In the genomic region with DNA sequence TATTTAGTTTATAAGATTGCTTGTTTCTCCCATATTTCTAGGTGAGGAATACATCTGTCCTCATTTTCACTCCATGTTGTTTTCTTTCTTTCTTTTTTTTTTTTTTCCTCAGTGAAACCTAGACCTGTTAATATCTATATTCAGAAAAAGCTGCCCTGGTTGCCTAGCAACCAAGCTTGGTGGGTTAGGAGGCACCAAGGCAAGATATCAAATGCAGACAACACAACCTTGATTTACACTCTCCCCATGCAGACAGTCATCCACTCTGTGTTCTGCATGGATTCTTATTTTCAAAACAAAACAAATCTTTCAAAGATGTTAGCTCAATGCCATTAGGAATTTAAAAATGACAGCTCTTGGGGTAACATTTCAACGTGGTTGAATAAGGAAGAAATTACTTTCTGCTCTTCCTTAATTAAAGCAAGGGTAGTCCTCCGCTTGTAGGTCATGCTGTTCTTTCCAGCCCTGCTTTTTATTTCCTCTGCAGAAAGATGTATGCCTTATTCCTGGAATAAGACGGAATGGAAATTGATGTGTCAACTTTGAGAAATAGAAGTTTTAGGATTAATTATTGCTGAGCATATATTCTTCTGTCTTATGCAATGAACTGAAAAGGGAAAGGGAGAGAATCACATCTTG, we compare ENCODE assay signal across 16 mouse cellular contexts.
A peak's percentile ranks its signal among the peaks of the same experiment; 100 is the strongest.
DNase-seq lines count a peak whose midpoint lies in the region; ATAC-seq and TF ChIP-seq lines count a peak whose summit lies in the region.
"Had no signal": no experiment of that assay in that cellular context is flagged by ENCODE, and none has a peak within 500 bp of the region (broad histone marks: within the 10 kb centered on the region; RNA-seq: fewer than 3 reads in every experiment).

No protein-coding gene starts in this region.

- no peaks in the 10 kb centered on the region for H3K36me3 ChIP-seq in forebrain, embryonic 12.5 days (replicated peaks)
- no peaks in the 10 kb centered on the region for H3K36me3 ChIP-seq in forebrain, embryonic 11.5 days (ENCODE audit: control insufficient read depth, insufficient read depth, low read length)
- H3K36me3 ChIP-seq in forebrain, embryonic 14.5 days (ENCODE audit: control insufficient read depth, insufficient read depth, low read length) = no peaks in the 10 kb centered on the region
- no peaks in the 10 kb centered on the region for H3K36me3 ChIP-seq in midbrain, postnatal 0 days (ENCODE audit: insufficient read depth, low read length)
- H3K36me3 ChIP-seq: kidney, embryonic 15.5 days had no signal

- TF ChIP-seq CTCF in midbrain, postnatal 0 days (IDR thresholded peaks at IDR 0.05) = no peak

- peak; percentile 58; the same call in 1 of the 2 replicates for ATAC-seq in forebrain, embryonic 12.5 days (ENCODE audit: low FRiP score)
- no peak for ATAC-seq in forebrain, embryonic 11.5 days (replicated peaks; ENCODE audit: low FRiP score)
- ATAC-seq in forebrain, embryonic 14.5 days = peak; percentile 60; the same call in 1 of the 2 replicates
- peak; percentile 76; the same call in 1 of the 2 replicates for ATAC-seq in midbrain, postnatal 0 days (ENCODE audit: low FRiP score)

- no peak overlapping the region for H3K27ac ChIP-seq in forebrain, embryonic 12.5 days
- H3K27ac ChIP-seq in forebrain, embryonic 11.5 days (ENCODE audit: low read depth, low read length) = no peak overlapping the region
- H3K27ac ChIP-seq in forebrain, embryonic 14.5 days (ENCODE audit: low read depth, low read length) = no peak overlapping the region
- peak overlapping the region; percentile 47; the same call in 1 of the 2 replicates for H3K27ac ChIP-seq in midbrain, postnatal 0 days (ENCODE audit: low read depth, low read length)
- H3K27ac ChIP-seq: heart, adult 2 months; kidney, embryonic 15.5 days had no signal

- intact Hi-C loops in left cerebral cortex, postnatal 25 days (cut with DNase I) = no loop called here

- no peak overlapping the region for H3K4me2 ChIP-seq in forebrain, embryonic 12.5 days
- H3K4me2 ChIP-seq in forebrain, embryonic 11.5 days (ENCODE audit: low read depth, low read length, severe bottlenecking) = no peak overlapping the region
- no peak overlapping the region for H3K4me2 ChIP-seq in forebrain, embryonic 14.5 days (ENCODE audit: low read length)
- no peak overlapping the region for H3K4me2 ChIP-seq in midbrain, postnatal 0 days (ENCODE audit: low read depth, low read length, poor library complexity, severe bottlenecking)
- H3K4me2 ChIP-seq: kidney, embryonic 15.5 days had no signal

- no peak overlapping the region for H3K4me3 ChIP-seq in forebrain, embryonic 12.5 days (replicated peaks)
- H3K4me3 ChIP-seq in forebrain, embryonic 11.5 days (ENCODE audit: low read depth, low read length) = no peak overlapping the region
- H3K4me3 ChIP-seq in forebrain, embryonic 14.5 days (ENCODE audit: low read depth, low read length) = no peak overlapping the region
- no peak overlapping the region for H3K4me3 ChIP-seq in midbrain, postnatal 0 days (ENCODE audit: low read depth, low read length)
- H3K4me3 ChIP-seq: heart, adult 2 months; kidney, embryonic 15.5 days had no signal

- no peaks in the 10 kb centered on the region for H3K4me1 ChIP-seq in forebrain, embryonic 12.5 days
- H3K4me1 ChIP-seq in forebrain, embryonic 11.5 days (replicated peaks; ENCODE audit: control insufficient read depth, insufficient read depth, low read length) = no peaks in the 10 kb centered on the region
- no peaks in the 10 kb centered on the region for H3K4me1 ChIP-seq in forebrain, embryonic 14.5 days (ENCODE audit: control insufficient read depth, insufficient read depth, low read length)
- peaks cover 3% of the 10 kb centered on the region; the same call in 1 of the 2 replicates for H3K4me1 ChIP-seq in midbrain, postnatal 0 days (ENCODE audit: insufficient read depth, low read length)
- H3K4me1 ChIP-seq: kidney, embryonic 15.5 days had no signal

- WGBS in forebrain, embryonic 12.5 days = 83% methylated on average over 3 of the region's 3 CpGs
- 76% methylated on average over 3 of the region's 3 CpGs for WGBS in forebrain, embryonic 11.5 days
- 74% methylated on average over 3 of the region's 3 CpGs for WGBS in forebrain, embryonic 14.5 days
- WGBS in midbrain, postnatal 0 days = 41% methylated on average over 3 of the region's 3 CpGs

- H3K9ac ChIP-seq in forebrain, embryonic 12.5 days = no peak overlapping the region
- no peak overlapping the region for H3K9ac ChIP-seq in forebrain, embryonic 11.5 days (ENCODE audit: low read length)
- no peak overlapping the region for H3K9ac ChIP-seq in forebrain, embryonic 14.5 days (ENCODE audit: low read length)
- 0 out of 2 replicates have a peak overlapping the region, but pooled peaks have one; percentile 8 for H3K9ac ChIP-seq in midbrain, postnatal 0 days (replicated peaks; ENCODE audit: low read length, poor library complexity, severe bottlenecking)
- H3K9ac ChIP-seq: kidney, embryonic 15.5 days had no signal

- DNase-seq in forebrain, embryonic 11.5 days (ENCODE audit: low spot score) = no peak
- DNase-seq in left cerebral cortex, postnatal 25 days (ENCODE audit: low spot score in 2 of 2) = peak; percentile 20 to 42
- no peak for DNase-seq in left cerebral cortex, adult 18-20 months (ENCODE audit: low spot score in 2 of 2)
- peak; percentile 73 for DNase-seq in forebrain, embryonic 14.5 days (ENCODE audit: low spot score)
- peak; percentile 77 for DNase-seq in midbrain, postnatal 0 days (ENCODE audit: low spot score)
- DNase-seq in kidney, postnatal 25 days = no peak
- no peak for DNase-seq in adrenal gland, postnatal 4 days (ENCODE audit: low spot score in 2 of 2)
- DNase-seq: adrenal gland, postnatal 14 days; cerebellum, postnatal 25 days; heart, adult 2 months; layer of hippocampus, adult 9-11 months; lung, postnatal 14 days; right cerebral cortex, postnatal 14 days had no signal

- no peaks in the 10 kb centered on the region for H3K9me3 ChIP-seq in forebrain, embryonic 12.5 days
- no peaks in the 10 kb centered on the region for H3K9me3 ChIP-seq in forebrain, embryonic 11.5 days (ENCODE audit: control insufficient read depth, low read length)
- no peaks in the 10 kb centered on the region for H3K9me3 ChIP-seq in forebrain, embryonic 14.5 days (replicated peaks; ENCODE audit: control insufficient read depth, low read length)
- no peaks in the 10 kb centered on the region for H3K9me3 ChIP-seq in midbrain, postnatal 0 days (ENCODE audit: low read length)
- H3K9me3 ChIP-seq: kidney, embryonic 15.5 days had no signal

- H3K27me3 ChIP-seq in forebrain, embryonic 12.5 days = no peaks in the 10 kb centered on the region
- H3K27me3 ChIP-seq in forebrain, embryonic 11.5 days (ENCODE audit: control insufficient read depth, insufficient read depth, low read length) = no peaks in the 10 kb centered on the region
- H3K27me3 ChIP-seq in forebrain, embryonic 14.5 days (replicated peaks; ENCODE audit: control insufficient read depth, insufficient read depth, low read length) = no peaks in the 10 kb centered on the region
- H3K27me3 ChIP-seq in midbrain, postnatal 0 days (ENCODE audit: insufficient read depth, low read length) = no peaks in the 10 kb centered on the region
- H3K27me3 ChIP-seq: CH12.LX; kidney, embryonic 15.5 days had no signal

Comparison
In these comparisons a context has a peak if more than half of its experiments do, and no peak if none do; other contexts are left out.
1. DNase-seq: peak in left cerebral cortex, postnatal 25 days (2 of 2), forebrain, embryonic 14.5 days (single experiment) and midbrain, postnatal 0 days (single experiment); none in forebrain, embryonic 11.5 days (single experiment), left cerebral cortex, adult 18-20 months (0 of 2), kidney, postnatal 25 days (0 of 2) and adrenal gland, postnatal 4 days (0 of 2).